Mouse (Mus musculus) liver, embryonic 14.5 days (tissue): Measurements from ENCODE around the gene Eml1.

ENCODE experiments used
- CTCF ChIP-seq: IDR thresholded peaks from 2 replicates; pipeline ENCODE4 v1.5.1; 2016; ENCODE audit warnings: antibody characterized with exemption, low read depth, control low read depth
- EP300 ChIP-seq: IDR thresholded peaks from 2 replicates; pipeline ENCODE4 v1.6.1; 2016; ENCODE audit warnings: antibody characterized with exemption, low read depth

DNA sequence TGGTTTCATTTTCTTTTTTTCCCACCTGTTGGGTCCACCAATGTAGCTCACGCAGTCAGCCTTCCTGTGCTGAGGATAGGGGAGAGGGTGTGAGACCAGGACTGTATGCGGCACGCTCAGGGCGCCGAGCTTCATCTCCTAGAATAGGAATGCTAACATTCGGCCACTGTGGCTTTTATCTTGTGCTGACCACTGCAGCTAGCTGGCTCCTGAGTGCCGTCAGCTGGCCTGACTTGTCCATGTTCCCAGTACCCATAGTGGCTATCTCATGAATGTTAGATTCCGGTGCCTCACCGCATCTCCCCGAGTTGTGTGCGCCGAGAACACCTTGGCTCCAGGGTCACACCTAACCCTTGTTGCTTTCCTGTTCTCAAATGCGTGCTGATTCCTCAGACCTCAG, 66.7 kb downstream of the Eml1 start:
- no peak for TF ChIP-seq CTCF
- no peak for TF ChIP-seq EP300
